8 mouse cellular contexts compared by ENCODE assay signal in genomic region chr4:132076480-132077405, GRCm38 (mm10). TPM values are rescaled to one million over a fixed set of nuclear protein-coding genes. Genes with fewer than 3 reads are reported as not detected.
DNase-seq lines count a peak whose midpoint lies in the region; ATAC-seq and TF ChIP-seq lines count a peak whose summit lies in the region.

No protein-coding gene starts in this region.

- H3K4me3 ChIP-seq in G1E (ENCODE audit: low read depth, low read length) = peak overlapping the region; percentile 66
- peak overlapping the region; percentile 29 for H3K4me3 ChIP-seq in heart, embryonic 12.5 days

- peak overlapping the region; percentile 95 for H3K27ac ChIP-seq in heart, embryonic 12.5 days (ENCODE audit: poor library complexity, severe bottlenecking)

- no peaks in the 10 kb centered on the region for H3K9me3 ChIP-seq in G1E (replicated peaks)
- H3K9me3 ChIP-seq in heart, embryonic 12.5 days (replicated peaks) = no peaks in the 10 kb centered on the region

- no peak for TF ChIP-seq CTCF in G1E (IDR thresholded peaks at IDR 0.05; ENCODE audit: low read depth, low read length)

- intact Hi-C loops in gastrocnemius, postnatal 14 days (cut with DNase I; ENCODE audit: low total_unique reads) = loop anchor here (5.0 kb wide), 1 partner anchor 214 kb away; no protein-coding TSS in a partner anchor

- no peaks in the 10 kb centered on the region for H3K27me3 ChIP-seq in G1E (ENCODE audit: insufficient read depth, low read length)
- no peaks in the 10 kb centered on the region for H3K27me3 ChIP-seq in heart, embryonic 12.5 days (replicated peaks)

- WGBS in heart, embryonic 12.5 days = 10% methylated on average over 20 of the region's 20 CpGs

- peaks cover 68% of the 10 kb centered on the region for H3K4me1 ChIP-seq in G1E (ENCODE audit: insufficient read depth, low read depth, low read length)
- peaks cover 54% of the 10 kb centered on the region for H3K4me1 ChIP-seq in heart, embryonic 12.5 days (replicated peaks)

- peak overlapping the region; percentile 91 for H3K4me2 ChIP-seq in heart, embryonic 12.5 days

- peak; percentile 43 for DNase-seq in gastrocnemius, postnatal 14 days
- no peak for DNase-seq in gastrocnemius, adult 18-20 months (ENCODE audit: low spot score)
- DNase-seq in G1E (ENCODE audit: low spot score) = peak; percentile 69
- peak; percentile 98 for DNase-seq in c-Kit-positive CD71-positive TER-119-positive erythroid progenitor cells, embryonic 14.5 days (ENCODE audit: low spot score)
- peak; percentile 50 to 66 for DNase-seq in kidney, postnatal 4 days

- peak overlapping the region; percentile 59; the same call in 1 of the 2 replicates for H3K9ac ChIP-seq in heart, embryonic 12.5 days

- peaks cover 19% of the 10 kb centered on the region for H3K36me3 ChIP-seq in G1E (replicated peaks)
- H3K36me3 ChIP-seq in heart, embryonic 12.5 days = no peaks in the 10 kb centered on the region

- peak; percentile 56 for ATAC-seq in G1E (ENCODE audit: extremely low read depth, insufficient number of reproducible peaks, low FRiP score, poor library complexity, severe bottlenecking)
- peak; percentile 69 for ATAC-seq in heart, embryonic 12.5 days (ENCODE audit: insufficient number of reproducible peaks, low FRiP score)
- peak; percentile 64 for ATAC-seq in megakaryocyte-erythroid progenitor cell, adult 5-6 weeks (replicated peaks; ENCODE audit: low FRiP score, low TSS enrichment, poor library complexity, severe bottlenecking)
- no peak for ATAC-seq in monocyte, adult 5-6 weeks (replicated peaks; ENCODE audit: insufficient number of reproducible peaks, low FRiP score, low TSS enrichment, poor library complexity, severe bottlenecking)

RNA-seq across cellular contexts. Expression of gene Epb41, which starts 1.6 kb away (rescaled TPM):
- total RNA-seq in gastrocnemius, postnatal 14 days (2021) = 10 to 100 TPM; 63.2 to 71.7 TPM
- 100 to 1,000 TPM; 108 to 134 TPM for total RNA-seq in gastrocnemius, adult 18-20 months (2021)
- 329 and 560 TPM in 2 replicates for total RNA-seq in G1E (2014; fragmentation: Nextera tagmentation)
- total RNA-seq in G1E (2017) = 97.8 and 129 TPM in 2 replicates
- polyA plus RNA-seq in G1E (2012) = 119 and 152 TPM in 2 replicates
- polyA plus RNA-seq in heart, embryonic 12.5 days (2016; fragmentation: Nextera tagmentation; extraction: Ambion mirVana) = 97.6 and 102 TPM in 2 replicates
- total RNA-seq in megakaryocyte-erythroid progenitor cell, adult 5-6 weeks (2014; fragmentation: Nextera tagmentation) = 92.6 and 109 TPM in 2 replicates
- total RNA-seq in megakaryocyte-erythroid progenitor cell, adult 5-6 weeks (2017) = 74.2 and 82.1 TPM in 2 replicates
- 92.6 to 112 TPM (median 98.1 TPM) in 3 replicates for total RNA-seq in monocyte, adult 5-6 weeks (2017)

RNA-seq across cellular contexts. Expression of gene Gm10300, which starts 2.2 kb away (rescaled TPM):
- total RNA-seq in gastrocnemius, postnatal 14 days (2021) = under 1 TPM in 1 of 2 experiments, not detected in 1; 0.14 TPM
- total RNA-seq in gastrocnemius, adult 18-20 months (2021) = under 1 TPM in 1 of 2 experiments, not detected in 1; 0.09 TPM
- total RNA-seq in G1E (2014; fragmentation: Nextera tagmentation) (0.63 and 1.2 TPM in 2 replicates), G1E (2017) (0.16 and 0.46 TPM in 2 replicates)
- polyA plus RNA-seq in G1E (2012) = 0.26 and 0.28 TPM in 2 replicates
- 0.15 and 0.28 TPM in 2 replicates for polyA plus RNA-seq in heart, embryonic 12.5 days (2016; fragmentation: Nextera tagmentation; extraction: Ambion mirVana)
- 1.8 TPM in 1 of 2 replicates, not detected in the other for total RNA-seq in megakaryocyte-erythroid progenitor cell, adult 5-6 weeks (2014; fragmentation: Nextera tagmentation)
- 0.99 and 3.7 TPM in 2 replicates for total RNA-seq in megakaryocyte-erythroid progenitor cell, adult 5-6 weeks (2017)
- total RNA-seq in monocyte, adult 5-6 weeks (2017) = 0.19 to 2.2 TPM (median 0.85 TPM) in 3 replicates
